Mouse (Mus musculus): ENCODE measurements around the gene Pde7b. TPM values are rescaled to one million over a fixed set of nuclear protein-coding genes. Genes with fewer than 3 reads are reported as not detected.

Pde7b gene
- polyA plus RNA-seq, 1 experiment from 2014 or later: 4.5 TPM

- 64% methylated on average over 7 of the region's 7 CpGs for WGBS
- ATAC-seq: no peak
- no peak overlapping the region for H3K27ac ChIP-seq (ENCODE audit: low read length)
Measured at GRCm38 (mm10) chr10:20590100-20590499, 134.8 kb downstream of the Pde7b start.

GRCm38 (mm10) chr10:20585959-20586358 lies 138.9 kb downstream of the Pde7b start:
- Histone ChIP-seq H3K4me2 (ENCODE audit: low read length) (no peak overlapping the region), H3K27ac (ENCODE audit: low read length) (no peak overlapping the region), H3K4me3 (replicated peaks; ENCODE audit: low read length) (no peak overlapping the region), H3K9me3 (ENCODE audit: control insufficient read depth, low read length) (no peaks in the 10 kb centered on the region), H3K9ac (replicated peaks; ENCODE audit: low read depth, low read length) (no peak overlapping the region), H3K27me3 (replicated peaks; ENCODE audit: control insufficient read depth, insufficient read depth, low read length) (no peaks in the 10 kb centered on the region), H3K36me3 (ENCODE audit: control insufficient read depth, insufficient read depth) (no peaks in the 10 kb centered on the region), H3K4me1 (replicated peaks; ENCODE audit: control insufficient read depth, insufficient read depth, low read length) (peaks cover 4% of the 10 kb centered on the region; the same call in 1 of the 2 replicates)
- 0 out of 2 replicates have a peak, but pooled peaks have one; percentile 45 for ATAC-seq
- WGBS: 75% methylated on average over 4 of the region's 4 CpGs

More at GRCm38 (mm10) chr10:20590100-20590499, 134.8 kb downstream of the Pde7b start:
- Histone ChIP-seq H3K4me2 (ENCODE audit: low read length) (no peak overlapping the region), H3K36me3 (ENCODE audit: control insufficient read depth, insufficient read depth) (no peaks in the 10 kb centered on the region), H3K9ac (replicated peaks; ENCODE audit: low read depth, low read length) (no peak overlapping the region), H3K4me3 (replicated peaks; ENCODE audit: low read length) (no peak overlapping the region), H3K27me3 (replicated peaks; ENCODE audit: control insufficient read depth, insufficient read depth, low read length) (no peaks in the 10 kb centered on the region), H3K4me1 (replicated peaks; ENCODE audit: control insufficient read depth, insufficient read depth, low read length) (peaks cover 4% of the 10 kb centered on the region; the same call in 1 of the 2 replicates), H3K9me3 (ENCODE audit: control insufficient read depth, low read length) (no peaks in the 10 kb centered on the region)

- Histone ChIP-seq H3K36me3 (ENCODE audit: control insufficient read depth, insufficient read depth) (no peaks in the 10 kb centered on the region), H3K4me3 (replicated peaks; ENCODE audit: low read length) (no peak overlapping the region), H3K9ac (replicated peaks; ENCODE audit: low read depth, low read length) (no peak overlapping the region), H3K4me1 (replicated peaks; ENCODE audit: control insufficient read depth, insufficient read depth, low read length) (no peaks in the 10 kb centered on the region), H3K27me3 (replicated peaks; ENCODE audit: control insufficient read depth, insufficient read depth, low read length) (no peaks in the 10 kb centered on the region), H3K9me3 (ENCODE audit: control insufficient read depth, low read length) (no peaks in the 10 kb centered on the region), H3K4me2 (ENCODE audit: low read length) (no peak overlapping the region), H3K27ac (ENCODE audit: low read length) (no peak overlapping the region)
- ATAC-seq: no peak
- 95% methylated on average over 11 of the region's 11 CpGs for WGBS
Measured at GRCm38 (mm10) chr10:20575002-20575401, 149.9 kb downstream of the Pde7b start.

- Histone ChIP-seq H3K9me3 (ENCODE audit: control insufficient read depth, low read length) (no peaks in the 10 kb centered on the region), H3K4me2 (ENCODE audit: low read length) (no peak overlapping the region), H3K27me3 (replicated peaks; ENCODE audit: control insufficient read depth, insufficient read depth, low read length) (no peaks in the 10 kb centered on the region), H3K27ac (ENCODE audit: low read length) (no peak overlapping the region), H3K9ac (replicated peaks; ENCODE audit: low read depth, low read length) (no peak overlapping the region), H3K4me3 (replicated peaks; ENCODE audit: low read length) (no peak overlapping the region), H3K4me1 (replicated peaks; ENCODE audit: control insufficient read depth, insufficient read depth, low read length) (no peaks in the 10 kb centered on the region), H3K36me3 (ENCODE audit: control insufficient read depth, insufficient read depth) (no peaks in the 10 kb centered on the region)
- 90% methylated on average over 1 of the region's 1 CpGs for WGBS
- no peak for ATAC-seq
Measured at GRCm38 (mm10) chr10:20574414-20574813, 150.5 kb downstream of the Pde7b start.

GRCm38 (mm10) chr10:20571521-20571920 lies 153.4 kb downstream of the Pde7b start:
- ATAC-seq: no peak
- WGBS: 91% methylated on average over 2 of the region's 2 CpGs
- Histone ChIP-seq H3K27me3 (replicated peaks; ENCODE audit: control insufficient read depth, insufficient read depth, low read length) (no peaks in the 10 kb centered on the region), H3K4me3 (replicated peaks; ENCODE audit: low read length) (no peak overlapping the region), H3K36me3 (ENCODE audit: control insufficient read depth, insufficient read depth) (no peaks in the 10 kb centered on the region), H3K27ac (ENCODE audit: low read length) (no peak overlapping the region), H3K9ac (replicated peaks; ENCODE audit: low read depth, low read length) (no peak overlapping the region), H3K4me2 (ENCODE audit: low read length) (no peak overlapping the region), H3K4me1 (replicated peaks; ENCODE audit: control insufficient read depth, insufficient read depth, low read length) (no peaks in the 10 kb centered on the region), H3K9me3 (ENCODE audit: control insufficient read depth, low read length) (no peaks in the 10 kb centered on the region)

GRCm38 (mm10) chr10:20568630-20569029 lies 156.2 kb downstream of the Pde7b start:
- no peaks in the 10 kb centered on the region for H3K4me1 ChIP-seq (replicated peaks; ENCODE audit: control insufficient read depth, insufficient read depth, low read length)
- ATAC-seq: no peak
- H3K9ac ChIP-seq (replicated peaks; ENCODE audit: low read depth, low read length): no peak overlapping the region

GRCm38 (mm10) chr10:20567684-20568236 lies 157.1 kb downstream of the Pde7b start:
- H3K9me3 ChIP-seq (ENCODE audit: control insufficient read depth, low read length): no peaks in the 10 kb centered on the region
- WGBS: 93% methylated on average over 5 of the region's 5 CpGs
- H3K36me3 ChIP-seq (ENCODE audit: control insufficient read depth, insufficient read depth): no peaks in the 10 kb centered on the region
- no peak for ATAC-seq
- H3K4me2 ChIP-seq (ENCODE audit: low read length): no peak overlapping the region
- no peaks in the 10 kb centered on the region for H3K4me1 ChIP-seq (replicated peaks; ENCODE audit: control insufficient read depth, insufficient read depth, low read length)
- no peak overlapping the region for H3K9ac ChIP-seq (replicated peaks; ENCODE audit: low read depth, low read length)
- no peak overlapping the region for H3K4me3 ChIP-seq (replicated peaks; ENCODE audit: low read length)
- no peak overlapping the region for H3K27ac ChIP-seq (ENCODE audit: low read length)
- H3K27me3 ChIP-seq (replicated peaks; ENCODE audit: control insufficient read depth, insufficient read depth, low read length): no peaks in the 10 kb centered on the region

More at GRCm38 (mm10) chr10:20568630-20569029, 156.2 kb downstream of the Pde7b start:
- Histone ChIP-seq H3K4me3 (replicated peaks; ENCODE audit: low read length) (no peak overlapping the region), H3K27me3 (replicated peaks; ENCODE audit: control insufficient read depth, insufficient read depth, low read length) (no peaks in the 10 kb centered on the region), H3K9me3 (ENCODE audit: control insufficient read depth, low read length) (no peaks in the 10 kb centered on the region), H3K27ac (ENCODE audit: low read length) (no peak overlapping the region), H3K36me3 (ENCODE audit: control insufficient read depth, insufficient read depth) (no peaks in the 10 kb centered on the region), H3K4me2 (ENCODE audit: low read length) (no peak overlapping the region)
- WGBS: 58% methylated on average over 6 of the region's 6 CpGs

- no peak for ATAC-seq
- Histone ChIP-seq H3K9me3 (ENCODE audit: control insufficient read depth, low read length) (no peaks in the 10 kb centered on the region), H3K27ac (ENCODE audit: low read length) (no peak overlapping the region), H3K4me1 (replicated peaks; ENCODE audit: control insufficient read depth, insufficient read depth, low read length) (no peaks in the 10 kb centered on the region), H3K27me3 (replicated peaks; ENCODE audit: control insufficient read depth, insufficient read depth, low read length) (no peaks in the 10 kb centered on the region), H3K4me3 (replicated peaks; ENCODE audit: low read length) (no peak overlapping the region), H3K36me3 (ENCODE audit: control insufficient read depth, insufficient read depth) (no peaks in the 10 kb centered on the region), H3K9ac (replicated peaks; ENCODE audit: low read depth, low read length) (no peak overlapping the region), H3K4me2 (ENCODE audit: low read length) (no peak overlapping the region)
- 58% methylated on average over 7 of the region's 7 CpGs for WGBS
Measured at GRCm38 (mm10) chr10:20556477-20556876, 168.4 kb downstream of the Pde7b start.

- ATAC-seq: no peak
- Histone ChIP-seq H3K4me1 (replicated peaks; ENCODE audit: control insufficient read depth, insufficient read depth, low read length) (peaks cover 8% of the 10 kb centered on the region), H3K27me3 (replicated peaks; ENCODE audit: control insufficient read depth, insufficient read depth, low read length) (no peaks in the 10 kb centered on the region), H3K9ac (replicated peaks; ENCODE audit: low read depth, low read length) (no peak overlapping the region), H3K27ac (ENCODE audit: low read length) (no peak overlapping the region), H3K9me3 (ENCODE audit: control insufficient read depth, low read length) (no peaks in the 10 kb centered on the region), H3K36me3 (ENCODE audit: control insufficient read depth, insufficient read depth) (no peaks in the 10 kb centered on the region), H3K4me3 (replicated peaks; ENCODE audit: low read length) (no peak overlapping the region), H3K4me2 (ENCODE audit: low read length) (no peak overlapping the region)
Measured at GRCm38 (mm10) chr10:20551341-20551740, 173.5 kb downstream of the Pde7b start.

- no peaks in the 10 kb centered on the region for H3K36me3 ChIP-seq (ENCODE audit: control insufficient read depth, insufficient read depth)
- no peaks in the 10 kb centered on the region for H3K9me3 ChIP-seq (ENCODE audit: control insufficient read depth, low read length)
- H3K4me3 ChIP-seq (replicated peaks; ENCODE audit: low read length): no peak overlapping the region
- H3K9ac ChIP-seq (replicated peaks; ENCODE audit: low read depth, low read length): no peak overlapping the region
- ATAC-seq: no peak
- WGBS: 77% methylated on average over 3 of the region's 3 CpGs
- no peaks in the 10 kb centered on the region for H3K27me3 ChIP-seq (replicated peaks; ENCODE audit: control insufficient read depth, insufficient read depth, low read length)
- peaks cover 8% of the 10 kb centered on the region for H3K4me1 ChIP-seq (replicated peaks; ENCODE audit: control insufficient read depth, insufficient read depth, low read length)
- no peak overlapping the region for H3K4me2 ChIP-seq (ENCODE audit: low read length)
- no peak overlapping the region for H3K27ac ChIP-seq (ENCODE audit: low read length)
Measured at GRCm38 (mm10) chr10:20550771-20551170, 174.1 kb downstream of the Pde7b start.

Data from forebrain, embryonic 16.5 days (tissue).